Mouse (Mus musculus): ENCODE results near the gene Dnm3.

- TF ChIP-seq MAX (IDR thresholded peaks at IDR 0.05; ENCODE audit: low read length): no peak
- TF ChIP-seq CHD2 (IDR thresholded peaks at IDR 0.05; ENCODE audit: low read length): no peak
- TF ChIP-seq MAZ (IDR thresholded peaks at IDR 0.05; ENCODE audit: low read depth, low read length): no peak
- no peak for TF ChIP-seq TAL1 (IDR thresholded peaks at IDR 0.05; ENCODE audit: low read length)
- TF ChIP-seq POLR2A (IDR thresholded peaks at IDR 0.05; ENCODE audit: control insufficient read depth in 1 of 2, insufficient read depth in 1 of 2, low read depth in 1 of 2, low read length in 2 of 2, poor library complexity in 1 of 2): no peak
- TF ChIP-seq JUND (IDR thresholded peaks at IDR 0.05; ENCODE audit: low read depth, low read length): no peak
Observed at GRCm38 (mm10) chr1:162004821-162005770, 472.7 kb downstream of the Dnm3 start.
